Mouse (Mus musculus) lung, postnatal 0 days (tissue): ENCODE measurements around the gene Trappc4. TPM values are rescaled to one million over a fixed set of nuclear protein-coding genes. Genes with fewer than 3 reads are reported as not detected.
"Not testable (repeated sequence)": the region's sequence is repeated elsewhere in the genome, so short reads cannot be mapped to it uniquely, and the experiment has no call there.

Experiments
- ATAC-seq: fragments of 200-750 bp; cut with Nextera tagmentation; 2 replicates; pipeline ENCODE4 v1.8.0; 2017; ENCODE audit warnings: moderate library complexity
- DNase-seq: peaks from one replicate; pipeline ENCODE4 v3.0.0-alpha.2; 2016; ENCODE audit warnings: low spot score
- H3K27ac ChIP-seq: fragments of 300-500 bp; sonication (generic); 2 replicates; pipeline ENCODE4 v1.5.1; 2014; ENCODE audit warnings: antibody characterized with exemption, mild to moderate bottlenecking, low read length, mixed read lengths
- H3K27me3 ChIP-seq: fragments of 300-500 bp; sonication (generic); replicated peaks from 2 replicates; pipeline ENCODE4 v1.6.1; 2014; ENCODE audit warnings: low read length, mixed read lengths; ENCODE audit not compliant: insufficient read depth
- H3K36me3 ChIP-seq: fragments of 300-500 bp; sonication (generic); 2 replicates; pipeline ENCODE4 v1.6.1; 2014; ENCODE audit warnings: low read length, mixed read lengths; ENCODE audit not compliant: insufficient read depth
- H3K4me1 ChIP-seq: fragments of 300-500 bp; sonication (generic); 2 replicates; pipeline ENCODE4 v1.6.1; 2014; ENCODE audit warnings: antibody characterized with exemption, low read depth, low read length, mixed read lengths; ENCODE audit not compliant: insufficient read depth
- H3K4me2 ChIP-seq: fragments of 300-500 bp; sonication (generic); replicated peaks from 2 replicates; pipeline ENCODE4 v1.6.1; 2014; ENCODE audit warnings: low read depth, mild to moderate bottlenecking, low read length, moderate library complexity, mixed read lengths
- H3K4me3 ChIP-seq: fragments of 300-500 bp; sonication (generic); 2 replicates; pipeline ENCODE4 v1.5.1; 2014; ENCODE audit warnings: low read depth, low read length
- H3K9ac ChIP-seq: fragments of 300-500 bp; sonication (generic); replicated peaks from 2 replicates; pipeline ENCODE4 v1.6.1; 2014; ENCODE audit warnings: low read depth, mild to moderate bottlenecking
- H3K9me3 ChIP-seq: fragments of 300-500 bp; sonication (generic); 2 replicates; pipeline ENCODE4 v1.6.1; 2016; ENCODE audit warnings: low read length, mixed read lengths
- CTCF ChIP-seq: IDR thresholded peaks from 2 replicates; pipeline ENCODE4 v1.5.1; 2016; ENCODE audit warnings: antibody characterized with exemption, mild to moderate bottlenecking
- EP300 ChIP-seq: IDR thresholded peaks from 2 replicates; pipeline ENCODE4 v1.6.1; 2016; ENCODE audit warnings: antibody characterized with exemption, mild to moderate bottlenecking, control low read depth
- WGBS: fragments of 180-500 bp; shearing (Covaris S2); extraction: QIAGEN DNeasy Blood & Tissue Kit; methylation state at CpG from one replicate; pipeline ENCODE4 v1.1.7; 2014; 5-methylcytosine and 5-hydroxymethylcytosine counted together
- polyA plus RNA-seq: library from polyadenylated mRNA; unstranded; fragments of >200 nt; fragmentation: Nextera tagmentation; extraction: Ambion mirVana; gene quantifications from 2 replicates; pipeline ENCODE4 v1.2.1, GENCODE M21; 2015

Gene Trappc4
- polyA plus RNA-seq, 1 experiment from 2014 or later: 136 TPM

DNA sequence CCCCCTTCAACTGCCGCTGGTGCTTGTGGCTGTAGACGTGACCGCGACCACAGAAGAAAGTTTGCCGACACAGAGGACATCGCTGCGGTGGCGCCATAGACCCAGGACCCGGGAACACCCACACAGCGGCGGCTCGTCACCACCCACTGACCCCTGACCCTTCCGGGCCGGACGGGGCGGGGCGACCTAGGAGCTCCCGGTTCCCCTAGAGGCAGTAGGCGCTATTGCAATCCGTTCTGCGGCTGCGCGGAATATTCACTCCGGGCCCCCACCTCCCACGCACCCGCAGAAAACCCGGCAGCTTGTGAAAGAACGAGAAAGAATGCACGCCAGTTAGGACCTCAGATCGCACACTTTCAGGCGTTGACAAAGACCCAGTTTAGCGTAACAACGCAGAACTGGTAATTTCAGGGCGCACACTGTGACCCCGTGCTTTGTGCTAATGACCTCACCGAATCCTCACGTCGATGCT, 10.5 kb upstream of the Trappc4 start:
- peak overlapping the region; percentile 87 for H3K4me2 ChIP-seq

DNA sequence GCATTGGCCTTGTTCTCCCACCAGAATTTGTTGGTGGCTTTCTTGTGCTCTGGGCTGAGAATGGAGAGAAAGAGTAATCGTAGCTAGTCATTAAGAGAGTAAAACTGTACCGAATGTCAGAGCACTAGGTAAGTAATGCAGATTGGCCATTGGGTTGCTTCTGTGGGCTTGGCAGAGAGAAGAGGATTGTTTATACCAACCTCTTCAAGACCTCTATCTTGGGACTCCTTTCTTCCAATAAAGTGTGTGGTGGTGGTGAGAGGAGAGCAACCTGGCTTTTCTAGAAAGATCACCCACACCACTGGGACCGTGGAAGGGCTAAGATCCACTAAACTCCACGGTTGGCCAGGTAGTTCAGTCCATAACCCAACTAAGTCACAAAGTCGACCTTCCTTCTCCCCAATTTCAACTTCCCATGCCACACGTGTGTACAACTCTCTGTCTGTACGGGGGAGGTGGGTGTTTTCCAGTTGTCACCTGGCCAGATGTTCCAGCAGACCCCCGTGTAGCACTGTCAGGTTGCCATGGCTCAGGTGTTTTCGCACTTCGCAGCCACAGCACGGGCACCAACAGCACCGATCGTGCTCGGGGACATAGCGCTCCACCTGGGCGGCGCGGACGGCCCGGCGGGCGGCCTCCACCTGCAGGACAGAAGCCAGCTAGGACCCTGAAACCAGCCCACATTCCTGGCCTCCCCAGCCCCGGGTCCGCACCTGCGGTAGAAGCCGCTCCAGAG, 9.9 kb upstream of the Trappc4 start:
- peak overlapping the region; percentile 87 for H3K4me2 ChIP-seq
- H3K27me3 ChIP-seq: no peaks in the 10 kb centered on the region
- no peaks in the 10 kb centered on the region; the same call in 1 of the 2 replicates for H3K36me3 ChIP-seq
- DNase-seq: no peak
- peak overlapping the region; percentile 77 for H3K4me3 ChIP-seq
- TF ChIP-seq CTCF (no peak), EP300 (no peak)
- ATAC-seq: peak; percentile 68
- H3K27ac ChIP-seq: peak overlapping the region; percentile 78
- WGBS: 7% methylated on average over 26 of the region's 26 CpGs
- H3K4me1 ChIP-seq: peaks cover 8% of the 10 kb centered on the region; the same call in 1 of the 2 replicates
- no peaks in the 10 kb centered on the region for H3K9me3 ChIP-seq
- H3K9ac ChIP-seq: peak overlapping the region; percentile 53

More for the DNA sequence above, 10.5 kb upstream of the Trappc4 start:
- H3K36me3 ChIP-seq: no peaks in the 10 kb centered on the region; the same call in 1 of the 2 replicates
- no peaks in the 10 kb centered on the region for H3K9me3 ChIP-seq
- peak overlapping the region; percentile 77 for H3K4me3 ChIP-seq
- peak; percentile 99 for ATAC-seq
- peak; percentile 96 for DNase-seq
- TF ChIP-seq EP300: no peak
- TF ChIP-seq CTCF: peak; percentile 86
- H3K4me1 ChIP-seq: peaks cover 8% of the 10 kb centered on the region; the same call in 1 of the 2 replicates
- WGBS: under 1% methylated on average over 38 of the region's 38 CpGs
- H3K9ac ChIP-seq: peak overlapping the region; percentile 53
- H3K27ac ChIP-seq: peak overlapping the region; percentile 78
- H3K27me3 ChIP-seq: no peaks in the 10 kb centered on the region

DNA sequence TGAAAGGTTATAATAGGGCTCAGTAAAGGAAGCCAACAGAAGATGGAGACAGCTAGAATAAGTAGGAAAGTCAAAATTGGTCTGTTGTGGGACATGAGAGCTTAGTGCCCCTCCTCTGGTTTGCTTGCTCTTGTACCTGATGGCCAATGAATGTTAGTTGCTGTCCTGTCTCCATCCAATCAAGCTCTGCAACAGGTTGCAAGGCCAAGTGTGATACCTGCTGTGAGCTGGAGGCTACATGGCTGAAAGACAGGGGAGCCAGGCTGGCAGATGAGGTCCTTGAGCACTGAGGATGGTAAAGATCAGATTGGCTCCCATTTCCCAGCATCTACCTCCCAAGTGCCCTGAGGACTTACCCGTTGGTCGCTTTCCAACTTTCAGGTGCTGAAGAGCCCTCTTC, 5.4 kb upstream of the Trappc4 start:
- no peaks in the 10 kb centered on the region for H3K9me3 ChIP-seq
- DNase-seq: no peak
- TF ChIP-seq EP300 (no peak), CTCF (no peak)
- ATAC-seq: no peak
- H3K4me1 ChIP-seq: peaks cover 7% of the 10 kb centered on the region; the same call in 1 of the 2 replicates
- peaks cover 16% of the 10 kb centered on the region for H3K36me3 ChIP-seq
- H3K4me3 ChIP-seq: no peak overlapping the region
- no peak overlapping the region for H3K4me2 ChIP-seq
- no peak overlapping the region for H3K9ac ChIP-seq
- 55% methylated on average over 2 of the region's 2 CpGs for WGBS
- H3K27ac ChIP-seq: no peak overlapping the region
- no peaks in the 10 kb centered on the region for H3K27me3 ChIP-seq

DNA sequence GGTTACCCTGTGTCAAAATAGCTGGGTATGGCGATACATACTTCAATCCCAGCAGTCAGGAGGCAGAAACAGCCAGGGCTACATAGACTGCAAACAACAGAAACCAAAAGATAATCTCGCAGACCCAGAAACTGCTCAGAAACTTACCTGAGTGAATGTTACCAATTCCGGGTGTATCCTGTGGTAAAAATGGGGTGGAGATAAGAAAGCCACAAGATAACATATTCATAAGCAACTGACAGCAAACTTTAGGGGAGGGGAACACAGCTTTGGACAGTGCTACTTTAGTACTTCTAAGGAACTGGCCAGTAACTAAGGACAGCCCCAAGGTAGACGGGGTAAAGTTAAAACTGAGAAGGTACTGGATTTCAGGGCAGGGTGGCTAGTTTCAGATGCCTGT, 4.9 kb upstream of the Trappc4 start:
- TF ChIP-seq EP300 (no peak), CTCF (no peak)
- no peaks in the 10 kb centered on the region for H3K9me3 ChIP-seq
- no peak overlapping the region for H3K4me2 ChIP-seq
- H3K4me1 ChIP-seq: peaks cover 7% of the 10 kb centered on the region; the same call in 1 of the 2 replicates
- no peak overlapping the region for H3K4me3 ChIP-seq
- H3K36me3 ChIP-seq: peaks cover 16% of the 10 kb centered on the region
- DNase-seq (no peak), ATAC-seq (no peak)
- 73% methylated on average over 4 of the region's 4 CpGs for WGBS
- no peaks in the 10 kb centered on the region for H3K27me3 ChIP-seq
- no peak overlapping the region for H3K9ac ChIP-seq
- no peak overlapping the region for H3K27ac ChIP-seq

DNA sequence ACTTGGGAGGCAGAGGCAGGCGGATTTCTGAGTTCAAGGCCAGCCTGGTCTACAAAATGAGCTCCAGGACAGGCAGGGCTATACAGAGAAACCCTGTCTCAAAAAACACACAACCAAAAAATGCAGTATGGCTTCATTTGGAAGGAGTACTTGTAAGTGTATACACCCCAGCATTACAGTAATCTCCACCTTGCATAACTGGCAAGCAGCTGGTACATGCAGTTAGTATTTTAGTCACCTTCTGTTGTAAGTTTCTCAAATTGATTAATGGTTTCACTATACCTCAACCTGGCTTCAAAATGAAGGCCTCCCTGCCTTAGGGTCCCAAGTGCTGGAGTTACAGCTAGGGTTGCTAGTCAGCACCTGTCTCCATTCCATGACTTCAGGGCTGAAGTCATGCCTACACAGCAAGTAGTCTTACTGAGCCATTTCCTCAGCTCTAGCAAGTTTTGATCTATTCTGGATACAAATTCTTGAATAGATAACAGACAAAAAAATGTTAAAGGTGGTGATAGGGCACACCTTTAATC, 4.3 kb upstream of the Trappc4 start:
- Histone ChIP-seq H3K36me3 (peaks cover 16% of the 10 kb centered on the region), H3K9me3 (no peaks in the 10 kb centered on the region), H3K4me3 (no peak overlapping the region), H3K4me2 (no peak overlapping the region), H3K27me3 (no peaks in the 10 kb centered on the region), H3K9ac (no peak overlapping the region), H3K4me1 (peaks cover 3% of the 10 kb centered on the region; the same call in 1 of the 2 replicates), H3K27ac (no peak overlapping the region)
- TF ChIP-seq CTCF: no peak
- no peak for TF ChIP-seq EP300
- DNase-seq: no peak
- ATAC-seq: no peak
- 83% methylated on average over 1 of the region's 1 CpGs for WGBS

DNA sequence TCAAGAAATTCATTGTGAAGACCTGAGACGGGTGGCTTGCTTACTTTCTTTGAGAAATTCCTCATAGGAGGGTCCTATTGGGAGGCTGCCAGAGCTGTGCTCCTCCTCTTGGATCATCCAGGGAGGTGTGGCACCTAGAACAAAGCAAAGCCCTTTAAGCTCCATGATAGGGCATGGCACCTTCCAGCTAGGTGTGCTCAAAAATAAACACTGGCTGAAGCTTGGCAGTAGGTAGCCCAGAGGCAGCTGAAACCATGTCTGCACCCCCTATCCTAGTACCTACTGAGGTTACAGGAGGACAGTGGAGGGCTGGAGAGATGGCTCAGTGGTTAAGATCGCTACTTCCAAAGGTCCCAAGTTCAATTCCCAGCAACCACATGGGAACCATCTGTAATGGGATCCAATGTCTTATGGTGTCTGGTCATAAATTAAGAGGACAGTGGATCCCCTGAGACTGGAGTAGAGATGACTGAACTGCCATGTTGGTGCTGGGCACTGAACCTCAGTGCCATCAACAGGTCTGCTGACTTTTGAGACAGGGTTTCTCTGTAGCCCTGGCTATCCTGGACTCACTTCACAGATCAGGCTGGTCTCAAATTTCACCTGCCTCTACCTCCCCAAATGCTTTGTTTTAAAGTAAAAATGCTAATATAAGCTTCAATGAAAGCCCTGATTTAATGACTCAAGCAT, 3.4 kb upstream of the Trappc4 start:
- ATAC-seq (no peak), DNase-seq (no peak)
- H3K9ac ChIP-seq: no peak overlapping the region
- H3K4me2 ChIP-seq: no peak overlapping the region
- WGBS: 80% methylated on average over 2 of the region's 2 CpGs
- peaks cover 16% of the 10 kb centered on the region for H3K36me3 ChIP-seq
- no peaks in the 10 kb centered on the region for H3K27me3 ChIP-seq
- H3K4me3 ChIP-seq: no peak overlapping the region
- no peaks in the 10 kb centered on the region for H3K9me3 ChIP-seq
- no peak for TF ChIP-seq CTCF
- TF ChIP-seq EP300: no peak
- peaks cover 3% of the 10 kb centered on the region; the same call in 1 of the 2 replicates for H3K4me1 ChIP-seq
- H3K27ac ChIP-seq: no peak overlapping the region

DNA sequence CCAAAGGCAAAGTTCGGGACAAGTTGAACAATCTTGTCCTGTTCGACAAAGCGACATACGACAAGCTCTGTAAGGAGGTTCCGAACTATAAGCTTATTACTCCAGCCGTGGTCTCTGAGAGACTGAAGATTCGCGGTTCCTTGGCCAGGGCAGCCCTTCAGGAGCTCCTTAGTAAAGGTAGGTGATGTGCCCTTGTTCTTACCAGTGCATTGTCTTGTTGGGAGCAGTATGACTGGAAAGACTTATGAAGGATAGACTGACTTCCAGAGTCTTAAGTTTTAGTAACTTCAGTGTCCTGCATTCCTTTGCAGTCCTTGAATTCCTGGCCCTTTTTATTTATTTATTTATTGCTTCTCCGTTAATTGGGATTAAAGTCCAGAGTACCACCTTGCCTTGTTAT, 1.3 kb upstream of the Trappc4 start:
- H3K36me3 ChIP-seq: peaks cover 19% of the 10 kb centered on the region
- not testable (repeated sequence) for DNase-seq, ATAC-seq, H3K27me3 ChIP-seq, H3K4me3 ChIP-seq, H3K4me1 ChIP-seq, H3K9me3 ChIP-seq, H3K27ac ChIP-seq
- peak overlapping the region; percentile 56; the same call in 1 of the 2 replicates for H3K4me2 ChIP-seq
- 76% methylated on average over 9 of the region's 9 CpGs for WGBS
- peak overlapping the region; percentile 89; the same call in 1 of the 2 replicates for H3K9ac ChIP-seq
